ENCODE assay signal across 10 mouse cellular contexts in the genomic region with DNA sequence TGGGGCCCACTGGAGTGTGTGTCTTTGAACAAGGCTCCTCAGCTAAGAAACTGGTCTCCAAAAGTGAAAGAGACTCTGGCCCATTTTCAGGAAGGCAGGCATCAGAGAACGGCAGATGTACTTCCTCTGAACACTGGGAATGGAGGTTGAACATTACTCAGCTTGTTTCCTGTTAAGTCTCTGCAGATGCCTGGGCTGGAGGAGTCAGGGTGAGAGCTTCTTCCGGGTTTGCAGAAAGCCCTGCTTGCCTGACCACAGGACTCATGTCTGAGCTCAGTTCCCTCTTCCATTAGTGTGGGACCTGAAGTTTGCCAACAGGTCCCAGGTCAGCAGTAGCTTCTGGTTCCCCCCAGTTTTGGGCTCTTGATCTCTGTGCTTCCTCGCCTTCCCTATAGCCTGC. TPM values are rescaled to one million over a fixed set of nuclear protein-coding genes. Genes with fewer than 3 reads are reported as not detected.
DNase-seq lines count a peak whose midpoint lies in the region; ATAC-seq and TF ChIP-seq lines count a peak whose summit lies in the region.
"Had no signal": no experiment of that assay in that cellular context is flagged by ENCODE, and none has a peak within 500 bp of the region (broad histone marks: within the 10 kb centered on the region; RNA-seq: fewer than 3 reads in every experiment).

Gene Nlrp1a (minus strand): TSS at position 44 of the 400 bp plus-strand sequence.

- H3K4me3 ChIP-seq in lung, embryonic 14.5 days (ENCODE audit: low read depth, low read length): no peak within 1 kb of the TSS
- H3K4me3 ChIP-seq: erythroblast, embryonic 14.5 days had no signal

- peak; percentile 100 for ATAC-seq in common myeloid progenitor, adult 5-6 weeks (replicated peaks; ENCODE audit: low read depth, poor library complexity, severe bottlenecking)
- ATAC-seq in lung, embryonic 14.5 days (ENCODE audit: insufficient read depth): no peak
- ATAC-seq: Patski had no signal

- 70% methylated on average over 3 of the region's 3 CpGs for WGBS in lung, embryonic 14.5 days

- H3K9me3 ChIP-seq in lung, embryonic 14.5 days (ENCODE audit: low read depth, low read length): no peaks in the 10 kb centered on the region

- no peaks in the 10 kb centered on the region for H3K36me3 ChIP-seq in lung, embryonic 14.5 days (ENCODE audit: insufficient read depth)

- no peaks in the 10 kb centered on the region for H3K27me3 ChIP-seq in lung, embryonic 14.5 days (ENCODE audit: insufficient read depth, low read length)
- H3K27me3 ChIP-seq: Patski had no signal

- H3K27ac ChIP-seq in lung, embryonic 14.5 days (ENCODE audit: low read depth): no peak within 1 kb of the TSS
- H3K27ac ChIP-seq: liver, embryonic 14.5 days had no signal

- H3K9ac ChIP-seq in lung, embryonic 14.5 days: no peak within 1 kb of the TSS
- H3K9ac ChIP-seq: liver, embryonic 14.5 days had no signal

- TF ChIP-seq CTCF in lung, embryonic 14.5 days (IDR thresholded peaks at IDR 0.05; ENCODE audit: low read depth): no peak

- no peaks in the 10 kb centered on the region for H3K4me1 ChIP-seq in lung, embryonic 14.5 days (ENCODE audit: insufficient read depth)

- H3K4me2 ChIP-seq in lung, embryonic 14.5 days: no peak within 1 kb of the TSS

- peak; percentile 62 for DNase-seq in layer of hippocampus, adult 9-11 months
- DNase-seq in layer of hippocampus, adult 9-10 months (ENCODE audit: low spot score): no peak
- peak; percentile 4 for DNase-seq in lung, embryonic 14.5 days
- peak; percentile 8 for DNase-seq in telencephalon, adult 2 months (ENCODE audit: low read depth, low spot score)
- no peak for DNase-seq in retina, embryonic 14.5 days (ENCODE audit: low spot score)
- DNase-seq in ovary, adult 18-20 months (ENCODE audit: low spot score): no peak

RNA-seq across cellular contexts. Expression of gene Nlrp1a, which starts in this region (rescaled TPM):
- total RNA-seq in common myeloid progenitor, adult 5-6 weeks (2017): 3.7 and 4.7 TPM in 2 replicates
- 0.18 and 0.24 TPM in 2 replicates for polyA plus RNA-seq in lung, embryonic 14.5 days (2014; fragmentation: Nextera tagmentation; extraction: Ambion mirVana)
- polyA plus RNA-seq: erythroblast, embryonic 14.5 days; Patski had no signal

Comparison
In these comparisons a context has a peak if more than half of its experiments do, and no peak if none do; other contexts are left out.
1. DNase-seq: peak in layer of hippocampus, adult 9-11 months (single experiment) and telencephalon, adult 2 months (single experiment); none in layer of hippocampus, adult 9-10 months (single experiment), retina, embryonic 14.5 days (single experiment) and ovary, adult 18-20 months (single experiment).
2. Peak in DNase-seq in lung, embryonic 14.5 days; RNA of the gene not detected or under 1 TPM.